Mouse (Mus musculus) liver, postnatal 0 days (tissue): ENCODE results near the gene Mrpl47.

Experiments used
- CTCF ChIP-seq: sonication (generic); IDR thresholded peaks from 2 replicates; pipeline ENCODE4 v1.5.1; 2016; ENCODE audit warnings: antibody characterized with exemption, low read depth
- EP300 ChIP-seq: IDR thresholded peaks from 2 replicates; pipeline ENCODE4 v1.6.1; 2016; ENCODE audit warnings: antibody characterized with exemption, low read depth, mild to moderate bottlenecking

DNA sequence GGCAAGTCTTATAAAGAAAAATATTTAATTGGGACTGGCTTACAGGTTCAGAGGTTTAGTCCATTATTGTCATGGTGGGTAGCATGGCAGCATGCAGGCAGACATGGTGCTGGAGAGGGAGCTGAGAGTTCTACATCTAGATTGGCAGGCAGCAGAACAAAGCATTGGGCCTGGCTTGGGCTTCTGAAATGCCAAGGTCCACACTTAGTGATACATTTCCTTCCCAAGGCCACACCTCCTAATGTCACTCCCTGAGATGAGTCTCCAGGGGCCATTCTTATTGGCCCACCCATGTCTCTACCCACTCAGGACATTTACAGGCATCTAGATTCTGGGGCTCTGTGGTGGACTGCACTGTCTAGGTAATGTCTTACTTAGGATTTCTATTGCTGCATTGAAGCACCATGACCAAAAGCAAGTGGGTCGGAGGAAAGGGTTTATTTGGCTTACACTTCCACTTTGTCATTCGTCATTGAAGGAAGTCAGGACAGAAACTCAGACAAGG is 4.9 kb upstream of the Mrpl47 start:
- TF ChIP-seq EP300 (no peak), CTCF (no peak)
